Mouse (Mus musculus) midbrain, embryonic 16.5 days (tissue): ENCODE data around the gene Tmem253. TPM values are rescaled to one million over a fixed set of nuclear protein-coding genes. Genes with fewer than 3 reads are reported as not detected.
A peak's percentile ranks its signal among the peaks of the same experiment; 100 is the strongest.

ENCODE experiments used
- ATAC-seq: fragments of 200-750 bp; cut with Nextera tagmentation; 2 replicates; pipeline ENCODE4 v1.8.0; 2017; ENCODE audit warnings: moderate TSS enrichment
- H3K27ac ChIP-seq: fragments of 300-500 bp; sonication (generic); 2 replicates; pipeline ENCODE4 v1.5.1; 2014; ENCODE audit warnings: mild to moderate bottlenecking, low read length, mixed read lengths
- H3K27me3 ChIP-seq: fragments of 300-500 bp; sonication (generic); 2 replicates; pipeline ENCODE4 v1.6.1; 2014; ENCODE audit warnings: low read depth, low read length, mixed read lengths; ENCODE audit not compliant: control insufficient read depth, insufficient read depth
- H3K36me3 ChIP-seq: fragments of 300-500 bp; sonication (generic); 2 replicates; pipeline ENCODE4 v1.6.1; 2014; ENCODE audit warnings: mild to moderate bottlenecking, low read length, moderate library complexity, mixed read lengths; ENCODE audit not compliant: control insufficient read depth, insufficient read depth
- H3K4me1 ChIP-seq: fragments of 300-500 bp; sonication (generic); 2 replicates; pipeline ENCODE4 v1.6.1; 2014; ENCODE audit warnings: mild to moderate bottlenecking, low read length, mixed read lengths; ENCODE audit not compliant: control insufficient read depth, insufficient read depth
- H3K4me2 ChIP-seq: fragments of 300-500 bp; sonication (generic); 2 replicates; pipeline ENCODE4 v1.6.1; 2014; ENCODE audit warnings: mild to moderate bottlenecking, low read length, mixed read lengths
- H3K4me3 ChIP-seq: fragments of 300-500 bp; sonication (generic); 2 replicates; pipeline ENCODE4 v1.5.1; 2014; ENCODE audit warnings: low read depth, mild to moderate bottlenecking, low read length, moderate library complexity, mixed read lengths
- H3K9ac ChIP-seq: fragments of 300-500 bp; sonication (generic); 2 replicates; pipeline ENCODE4 v1.6.1; 2014; ENCODE audit warnings: low read depth, low read length, mixed read lengths
- H3K9me3 ChIP-seq: fragments of 300-500 bp; sonication (generic); replicated peaks from 2 replicates; pipeline ENCODE4 v1.6.1; 2014; ENCODE audit warnings: mild to moderate bottlenecking, low read length, mixed read lengths; ENCODE audit not compliant: control insufficient read depth, poor library complexity, severe bottlenecking
- WGBS: fragments of 180-500 bp; shearing (Covaris S2); extraction: QIAGEN DNeasy Blood & Tissue Kit; methylation state at CpG from one replicate; pipeline ENCODE4 v1.1.7; 2014; 5-methylcytosine and 5-hydroxymethylcytosine counted together
- polyA plus RNA-seq: library from polyadenylated mRNA; unstranded; fragments of >200 nt; fragmentation: Nextera tagmentation; extraction: Ambion mirVana; gene quantifications from 2 replicates; pipeline ENCODE4 v1.2.1, GENCODE M21; 2015

Gene Tmem253
- polyA plus RNA-seq, 1 experiment from 2014 or later = 0.16 TPM

- H3K27me3 ChIP-seq = no peaks in the 10 kb centered on the region
- peaks cover 34% of the 10 kb centered on the region for H3K36me3 ChIP-seq
- ATAC-seq = no peak
- H3K4me1 ChIP-seq = peaks cover 29% of the 10 kb centered on the region
- H3K27ac ChIP-seq = no peak overlapping the region
- H3K4me2 ChIP-seq = no peak overlapping the region
- H3K9me3 ChIP-seq = no peaks in the 10 kb centered on the region
- no peak overlapping the region for H3K4me3 ChIP-seq
- 0 out of 2 replicates have a peak overlapping the region, but pooled peaks have one; percentile 10 for H3K9ac ChIP-seq
- WGBS = 96% methylated on average over 6 of the region's 6 CpGs
Measured at GRCm38 (mm10) chr14:51987177-51987576, 28.3 kb upstream of the Tmem253 start.

- no peak overlapping the region for H3K4me3 ChIP-seq
- H3K4me1 ChIP-seq = peaks cover 23% of the 10 kb centered on the region
- no peak overlapping the region for H3K27ac ChIP-seq
- no peak overlapping the region for H3K4me2 ChIP-seq
- H3K36me3 ChIP-seq = peaks cover 44% of the 10 kb centered on the region
- 76% methylated on average over 12 of the region's 12 CpGs for WGBS
- no peak overlapping the region for H3K9ac ChIP-seq
- ATAC-seq = no peak
- H3K27me3 ChIP-seq = no peaks in the 10 kb centered on the region
- H3K9me3 ChIP-seq = no peaks in the 10 kb centered on the region
Measured at GRCm38 (mm10) chr14:51988731-51989130, 26.7 kb upstream of the Tmem253 start.

GRCm38 (mm10) chr14:51989461-51989970 lies 25.9 kb upstream of the Tmem253 start:
- H3K36me3 ChIP-seq = peaks cover 48% of the 10 kb centered on the region

GRCm38 (mm10) chr14:51994453-51994852 lies 21.0 kb upstream of the Tmem253 start:
- no peak for ATAC-seq
- Histone ChIP-seq H3K4me2 (no peak overlapping the region), H3K4me3 (no peak overlapping the region), H3K27me3 (no peaks in the 10 kb centered on the region), H3K9ac (no peak overlapping the region), H3K27ac (no peak overlapping the region), H3K36me3 (peaks cover 68% of the 10 kb centered on the region), H3K9me3 (no peaks in the 10 kb centered on the region), H3K4me1 (peaks cover 4% of the 10 kb centered on the region; the same call in 1 of the 2 replicates)
- 90% methylated on average over 4 of the region's 4 CpGs for WGBS

More at GRCm38 (mm10) chr14:51989461-51989970, 25.9 kb upstream of the Tmem253 start:
- WGBS = 56% methylated on average over 12 of the region's 12 CpGs
- Histone ChIP-seq H3K9me3 (no peaks in the 10 kb centered on the region), H3K4me1 (peaks cover 23% of the 10 kb centered on the region), H3K27me3 (no peaks in the 10 kb centered on the region), H3K4me3 (no peak overlapping the region), H3K9ac (peak overlapping the region; percentile 5; the same call in 1 of the 2 replicates), H3K27ac (peak overlapping the region; percentile 22; the same call in 1 of the 2 replicates), H3K4me2 (no peak overlapping the region)
- no peak for ATAC-seq

- Histone ChIP-seq H3K36me3 (peaks cover 62% of the 10 kb centered on the region), H3K4me1 (no peaks in the 10 kb centered on the region), H3K9ac (no peak overlapping the region), H3K9me3 (no peaks in the 10 kb centered on the region), H3K27me3 (no peaks in the 10 kb centered on the region), H3K4me3 (no peak overlapping the region), H3K4me2 (no peak overlapping the region), H3K27ac (no peak overlapping the region)
- ATAC-seq = no peak
- WGBS = 88% methylated on average over 12 of the region's 12 CpGs
Measured at GRCm38 (mm10) chr14:51995219-51995871, 20.1 kb upstream of the Tmem253 start.

GRCm38 (mm10) chr14:51996231-51996841 lies 19.1 kb upstream of the Tmem253 start:
- Histone ChIP-seq H3K36me3 (peaks cover 58% of the 10 kb centered on the region), H3K27me3 (no peaks in the 10 kb centered on the region), H3K27ac (no peak overlapping the region; the same call in 1 of the 2 replicates), H3K4me2 (no peak overlapping the region), H3K4me1 (no peaks in the 10 kb centered on the region), H3K4me3 (no peak overlapping the region), H3K9me3 (no peaks in the 10 kb centered on the region), H3K9ac (no peak overlapping the region)
- 88% methylated on average over 13 of the region's 13 CpGs for WGBS
- ATAC-seq = no peak

GRCm38 (mm10) chr14:51996866-51997265 lies 18.6 kb upstream of the Tmem253 start:
- Histone ChIP-seq H3K27me3 (no peaks in the 10 kb centered on the region), H3K36me3 (peaks cover 54% of the 10 kb centered on the region), H3K4me1 (no peaks in the 10 kb centered on the region), H3K9me3 (no peaks in the 10 kb centered on the region), H3K4me2 (no peak overlapping the region), H3K4me3 (no peak overlapping the region), H3K27ac (peak overlapping the region; percentile 41; the same call in 1 of the 2 replicates), H3K9ac (peak overlapping the region; percentile 20; the same call in 1 of the 2 replicates)
- ATAC-seq = peak; percentile 30
- 55% methylated on average over 17 of the region's 17 CpGs for WGBS

GRCm38 (mm10) chr14:51997483-51997882 lies 18.0 kb upstream of the Tmem253 start:
- Histone ChIP-seq H3K4me2 (no peak overlapping the region), H3K36me3 (peaks cover 54% of the 10 kb centered on the region), H3K9me3 (no peaks in the 10 kb centered on the region), H3K4me3 (no peak overlapping the region), H3K27me3 (no peaks in the 10 kb centered on the region), H3K4me1 (no peaks in the 10 kb centered on the region), H3K9ac (no peak overlapping the region), H3K27ac (no peak overlapping the region)
- WGBS = 86% methylated on average over 14 of the region's 14 CpGs
- ATAC-seq = no peak

- ATAC-seq = peak; percentile 88
- H3K4me1 ChIP-seq = peaks cover 39% of the 10 kb centered on the region
- no peaks in the 10 kb centered on the region for H3K9me3 ChIP-seq
- peak overlapping the region; percentile 89 for H3K27ac ChIP-seq
- WGBS = 7% methylated on average over 16 of the region's 16 CpGs
- H3K9ac ChIP-seq = peak overlapping the region; percentile 55
- H3K4me3 ChIP-seq = peak overlapping the region; percentile 11
- peaks cover 30% of the 10 kb centered on the region for H3K36me3 ChIP-seq
- no peaks in the 10 kb centered on the region for H3K27me3 ChIP-seq
- H3K4me2 ChIP-seq = peak overlapping the region; percentile 50
Measured at GRCm38 (mm10) chr14:52003981-52004495, 11.4 kb upstream of the Tmem253 start.
